ENCODE assay signal across 28 mouse cellular contexts in the genomic region with DNA sequence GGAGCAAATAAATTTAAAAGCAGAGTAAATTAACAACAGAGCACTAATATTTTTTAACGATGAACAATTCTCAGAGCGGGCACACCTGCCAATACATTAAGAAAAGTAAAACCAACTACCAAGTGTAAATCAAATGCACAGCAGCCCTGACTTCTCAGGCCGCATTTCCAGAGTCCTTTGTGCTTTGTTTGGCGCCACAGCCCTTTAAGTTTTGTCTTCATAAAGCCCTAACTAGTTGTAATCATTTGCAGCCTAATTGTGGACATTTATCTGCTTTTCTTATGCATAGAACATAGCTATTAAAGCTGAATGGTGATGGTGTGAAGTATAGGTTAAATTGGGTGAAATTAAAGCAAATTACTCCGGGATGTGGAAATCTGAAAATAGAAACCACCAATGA. TPM values are rescaled to one million over a fixed set of nuclear protein-coding genes. Genes with fewer than 3 reads are reported as not detected.
DNase-seq lines count a peak whose midpoint lies in the region; ATAC-seq and TF ChIP-seq lines count a peak whose summit lies in the region.
"Had no signal": no experiment of that assay in that cellular context is flagged by ENCODE, and none has a peak within 500 bp of the region (broad histone marks: within the 10 kb centered on the region; RNA-seq: fewer than 3 reads in every experiment).

No protein-coding gene starts in this region.

- no peak overlapping the region for H3K4me3 ChIP-seq in forebrain, embryonic 14.5 days (ENCODE audit: low read depth, low read length)
- H3K4me3 ChIP-seq in forebrain, embryonic 10.5 days = no peak overlapping the region
- no peak overlapping the region for H3K4me3 ChIP-seq in hindbrain, embryonic 10.5 days
- no peak overlapping the region for H3K4me3 ChIP-seq in hindbrain, embryonic 16.5 days (ENCODE audit: low read length)
- H3K4me3 ChIP-seq in limb, embryonic 11.5 days (ENCODE audit: low read depth, low read length) = no peak overlapping the region
- H3K4me3 ChIP-seq: embryonic facial prominence, embryonic 13.5 days; embryonic facial prominence, embryonic 15.5 days; erythroblast, embryonic 14.5 days; forebrain, embryonic 13.5 days had no signal

- ATAC-seq in forebrain, embryonic 14.5 days = peak; percentile 26
- no peak for ATAC-seq in hindbrain, embryonic 16.5 days
- no peak for ATAC-seq in limb, embryonic 11.5 days (ENCODE audit: insufficient number of reproducible peaks, low FRiP score, low TSS enrichment, low read depth)
- ATAC-seq: activated CD4-positive, CD25-positive, alpha-beta regulatory T cell, adult 4 months; CD4-positive, CD25-positive, alpha-beta regulatory T cell, adult 4 months; forebrain, embryonic 13.5 days; forebrain, embryonic 16.5 days; Patski had no signal

- peak; percentile 65 for DNase-seq in forebrain, embryonic 14.5 days (ENCODE audit: low spot score)
- DNase-seq in forebrain, embryonic 10.5 days (ENCODE audit: extremely low spot score, low spot score) = no peak
- no peak for DNase-seq in hindbrain, embryonic 10.5 days (ENCODE audit: low spot score)
- DNase-seq in brain, embryonic 14.5 days (ENCODE audit: low read depth) = peak; percentile 80
- DNase-seq in limb, embryonic 11.5 days (ENCODE audit: low spot score) = peak; percentile 34
- no peak for DNase-seq in kidney, postnatal 4 days
- DNase-seq: adrenal gland, adult 8-10 months; adrenal gland, postnatal 14 days; adrenal gland, postnatal 36 days; B cell, adult 2 months; cerebellum, adult 11 months; cerebellum, adult 18-20 months; cerebellum, adult 8-10 months; cerebellum, adult 9-11 months; cerebellum, postnatal 14 days; cerebellum, postnatal 36 days; embryo, embryonic 11 days had no signal

- H3K9me3 ChIP-seq in forebrain, embryonic 14.5 days (replicated peaks; ENCODE audit: control insufficient read depth, low read length) = no peaks in the 10 kb centered on the region
- no peaks in the 10 kb centered on the region for H3K9me3 ChIP-seq in forebrain, embryonic 10.5 days
- no peaks in the 10 kb centered on the region for H3K9me3 ChIP-seq in hindbrain, embryonic 10.5 days
- no peaks in the 10 kb centered on the region for H3K9me3 ChIP-seq in hindbrain, embryonic 16.5 days (ENCODE audit: control insufficient read depth, low read length)
- no peaks in the 10 kb centered on the region for H3K9me3 ChIP-seq in limb, embryonic 11.5 days (ENCODE audit: control insufficient read depth, low read length)
- H3K9me3 ChIP-seq: embryonic facial prominence, embryonic 13.5 days; embryonic facial prominence, embryonic 15.5 days; forebrain, embryonic 13.5 days; G1E had no signal

- TF ChIP-seq POLR2A in brain, embryonic 14.5 days (IDR thresholded peaks at IDR 0.05; ENCODE audit: borderline replicate concordance, extremely low read depth, insufficient read depth, insufficient read length, poor library complexity, severe bottlenecking) = no peak

- no peaks in the 10 kb centered on the region for H3K27me3 ChIP-seq in forebrain, embryonic 14.5 days (replicated peaks; ENCODE audit: control insufficient read depth, insufficient read depth, low read length)
- no peaks in the 10 kb centered on the region for H3K27me3 ChIP-seq in forebrain, embryonic 10.5 days (ENCODE audit: poor library complexity, severe bottlenecking)
- no peaks in the 10 kb centered on the region for H3K27me3 ChIP-seq in hindbrain, embryonic 10.5 days (ENCODE audit: insufficient read depth, poor library complexity, severe bottlenecking)
- H3K27me3 ChIP-seq in hindbrain, embryonic 16.5 days (replicated peaks; ENCODE audit: control insufficient read depth, insufficient read depth, low read length) = no peaks in the 10 kb centered on the region
- H3K27me3 ChIP-seq in limb, embryonic 11.5 days (ENCODE audit: control insufficient read depth, insufficient read depth, low read length) = no peaks in the 10 kb centered on the region
- H3K27me3 ChIP-seq: CH12.LX; embryonic facial prominence, embryonic 13.5 days; embryonic facial prominence, embryonic 15.5 days; forebrain, embryonic 13.5 days; Patski had no signal

- peaks cover 4% of the 10 kb centered on the region; the same call in 1 of the 2 replicates for H3K4me1 ChIP-seq in forebrain, embryonic 14.5 days (ENCODE audit: control insufficient read depth, insufficient read depth, low read length)
- H3K4me1 ChIP-seq in forebrain, embryonic 10.5 days = peaks cover 12% of the 10 kb centered on the region
- H3K4me1 ChIP-seq in hindbrain, embryonic 10.5 days (replicated peaks) = peaks cover 7% of the 10 kb centered on the region
- H3K4me1 ChIP-seq in hindbrain, embryonic 16.5 days (ENCODE audit: control insufficient read depth, insufficient read depth, low read depth, low read length) = no peaks in the 10 kb centered on the region
- peaks cover 3% of the 10 kb centered on the region for H3K4me1 ChIP-seq in limb, embryonic 11.5 days (ENCODE audit: control insufficient read depth, insufficient read depth, low read length)
- H3K4me1 ChIP-seq: embryonic facial prominence, embryonic 13.5 days had no signal

- WGBS in forebrain, embryonic 14.5 days = 27% methylated on average over 5 of the region's 5 CpGs
- 83% methylated on average over 5 of the region's 5 CpGs for WGBS in forebrain, embryonic 10.5 days
- 86% methylated on average over 5 of the region's 5 CpGs for WGBS in hindbrain, embryonic 10.5 days
- 67% methylated on average over 5 of the region's 5 CpGs for WGBS in hindbrain, embryonic 16.5 days
- WGBS in limb, embryonic 11.5 days = 36% methylated on average over 5 of the region's 5 CpGs

- no peak for TF ChIP-seq CTCF in brain, embryonic 14.5 days (IDR thresholded peaks at IDR 0.05; ENCODE audit: borderline replicate concordance, extremely low read depth, insufficient read depth, insufficient read length)

- H3K4me2 ChIP-seq in forebrain, embryonic 14.5 days (ENCODE audit: low read length) = no peak overlapping the region
- H3K4me2 ChIP-seq in hindbrain, embryonic 16.5 days (ENCODE audit: low read length) = no peak overlapping the region
- H3K4me2 ChIP-seq in limb, embryonic 11.5 days (ENCODE audit: low read depth, severe bottlenecking) = no peak overlapping the region
- H3K4me2 ChIP-seq: embryonic facial prominence, embryonic 13.5 days; embryonic facial prominence, embryonic 15.5 days; forebrain, embryonic 13.5 days had no signal

- no peak overlapping the region for H3K9ac ChIP-seq in forebrain, embryonic 14.5 days (ENCODE audit: low read length)
- H3K9ac ChIP-seq in hindbrain, embryonic 16.5 days (ENCODE audit: low read depth, low read length) = no peak overlapping the region
- no peak overlapping the region for H3K9ac ChIP-seq in limb, embryonic 11.5 days (ENCODE audit: low read length)
- H3K9ac ChIP-seq: embryonic facial prominence, embryonic 13.5 days; embryonic facial prominence, embryonic 15.5 days; forebrain, embryonic 13.5 days had no signal

- no peak overlapping the region for H3K27ac ChIP-seq in forebrain, embryonic 14.5 days (ENCODE audit: low read depth, low read length)
- H3K27ac ChIP-seq in forebrain, embryonic 10.5 days = no peak overlapping the region
- 0 out of 2 replicates have a peak overlapping the region, but pooled peaks have one; percentile 40 for H3K27ac ChIP-seq in hindbrain, embryonic 10.5 days
- no peak overlapping the region for H3K27ac ChIP-seq in hindbrain, embryonic 16.5 days (ENCODE audit: low read depth, low read length)
- no peak overlapping the region for H3K27ac ChIP-seq in limb, embryonic 11.5 days (replicated peaks; ENCODE audit: low read depth, low read length)
- H3K27ac ChIP-seq: embryonic facial prominence, embryonic 13.5 days; embryonic facial prominence, embryonic 15.5 days; forebrain, embryonic 13.5 days had no signal

- no peaks in the 10 kb centered on the region for H3K36me3 ChIP-seq in forebrain, embryonic 14.5 days (ENCODE audit: control insufficient read depth, insufficient read depth, low read length)
- H3K36me3 ChIP-seq in forebrain, embryonic 10.5 days (replicated peaks) = no peaks in the 10 kb centered on the region
- H3K36me3 ChIP-seq in hindbrain, embryonic 10.5 days = no peaks in the 10 kb centered on the region
- no peaks in the 10 kb centered on the region for H3K36me3 ChIP-seq in hindbrain, embryonic 16.5 days (ENCODE audit: control insufficient read depth, insufficient read depth, low read length)
- H3K36me3 ChIP-seq in limb, embryonic 11.5 days (ENCODE audit: control insufficient read depth, insufficient read depth, low read length) = no peaks in the 10 kb centered on the region
- H3K36me3 ChIP-seq: embryonic facial prominence, embryonic 13.5 days; embryonic facial prominence, embryonic 15.5 days had no signal

RNA-seq across cellular contexts. Expression of gene Ola1, which starts 49.2 kb away (rescaled TPM):
- polyA plus RNA-seq in forebrain, embryonic 14.5 days (2014; fragmentation: Nextera tagmentation; extraction: Ambion mirVana) = 80.9 and 92.9 TPM in 2 replicates
- polyA plus RNA-seq in forebrain, embryonic 10.5 days (2016; fragmentation: Nextera tagmentation; extraction: Ambion mirVana) = 111 and 112 TPM in 2 replicates
- 76.8 and 105 TPM in 2 replicates for polyA plus RNA-seq in hindbrain, embryonic 10.5 days (2016; fragmentation: Nextera tagmentation; extraction: Ambion mirVana)
- 97.0 and 110 TPM in 2 replicates for polyA plus RNA-seq in hindbrain, embryonic 16.5 days (2015; fragmentation: Nextera tagmentation; extraction: Ambion mirVana)
- polyA plus RNA-seq in brain, embryonic 14.5 days (2012; rRNA removed) = 36.7 and 43.9 TPM in 2 replicates
- 117 and 119 TPM in 2 replicates for polyA plus RNA-seq in limb, embryonic 11.5 days (2014; fragmentation: Nextera tagmentation; extraction: Ambion mirVana)

Comparison
In these comparisons a context has a peak if more than half of its experiments do, and no peak if none do; other contexts are left out.
1. DNase-seq: peak in forebrain, embryonic 14.5 days (single experiment), brain, embryonic 14.5 days (single experiment) and limb, embryonic 11.5 days (single experiment); none in forebrain, embryonic 10.5 days (single experiment), hindbrain, embryonic 10.5 days (single experiment) and kidney, postnatal 4 days (0 of 2).